Mouse (Mus musculus) erythroblast, embryonic 14.5 days (primary cell): ENCODE measurements around the gene Bmpr1a.

ENCODE experiments used
- GATA1 ChIP-seq: IDR thresholded peaks from 2 replicates; pipeline ENCODE4 v1.6.1; 2012; ENCODE audit warnings: low read length, inconsistent platforms, mixed read lengths
- TAL1 ChIP-seq: IDR thresholded peaks from 3 replicates; pipeline ENCODE4 v1.6.1; 2012; ENCODE audit warnings: low read length, inconsistent platforms, mixed read lengths

GRCm38 (mm10) chr14:34508187-34508840 is 5.2 kb upstream of the Bmpr1a start:
- TF ChIP-seq GATA1, result no peak
- no peak for TF ChIP-seq TAL1
